Mouse (Mus musculus) spleen, adult 2 months (tissue): ENCODE results near the gene Wnk4. TPM values are rescaled to one million over a fixed set of nuclear protein-coding genes. Genes with fewer than 3 reads are reported as not detected.

Experiments used
- DNase-seq, 2 experiments: peaks; one replicate each; pipeline versions ENCODE4 v3.0.0 to v3.0.0-alpha.2; 2012 to 2021; ENCODE audit warnings: low spot score in 2 of 2, low read depth in 1 of 2
- H3K27ac ChIP-seq: fragments of 200-500 bp; 2 replicates; pipeline ENCODE4 v1.5.1; 2012; ENCODE audit warnings: low read length, inconsistent platforms; ENCODE audit not compliant: insufficient read depth
- H3K27me3 ChIP-seq: fragments of 200-500 bp; 2 replicates; pipeline ENCODE4 v1.6.1; 2012; ENCODE audit warnings: mild to moderate bottlenecking, moderate library complexity, low read length, inconsistent platforms; ENCODE audit not compliant: control insufficient read depth, insufficient read depth
- H3K36me3 ChIP-seq: fragments of 200-500 bp; 2 replicates; pipeline ENCODE4 v1.6.1; 2012; ENCODE audit warnings: mild to moderate bottlenecking, low read length, inconsistent platforms; ENCODE audit not compliant: control insufficient read depth, insufficient read depth
- H3K4me1 ChIP-seq: fragments of 200-500 bp; 2 replicates; pipeline ENCODE4 v1.6.1; 2011; ENCODE audit warnings: inconsistent platforms; ENCODE audit not compliant: control insufficient read depth, insufficient read depth, insufficient read length
- H3K4me3 ChIP-seq: fragments of 200-500 bp; 2 replicates; pipeline ENCODE4 v1.5.1; 2011; ENCODE audit warnings: mild to moderate bottlenecking, inconsistent platforms; ENCODE audit not compliant: insufficient read depth, insufficient read length; ENCODE audit errors: extremely low read depth
- CTCF ChIP-seq: fragments of 200-500 bp; IDR thresholded peaks from 2 replicates; pipeline ENCODE4 v1.5.1; 2011; ENCODE audit warnings: mild to moderate bottlenecking, inconsistent platforms; ENCODE audit not compliant: insufficient read depth, insufficient read length, insufficient replicate concordance; ENCODE audit errors: extremely low read depth
- POLR2A ChIP-seq: fragments of 200-500 bp; IDR thresholded peaks from 2 replicates; pipeline ENCODE4 v1.6.1; 2011; ENCODE audit warnings: low read depth, low read length, inconsistent platforms
- WGBS: fragments of 180-500 bp; shearing (Covaris S2); methylation state at CpG from one replicate; pipeline ENCODE4 v1.1.7; 2018; 5-methylcytosine and 5-hydroxymethylcytosine counted together
- polyA plus RNA-seq: library from polyadenylated mRNA; depleted of rRNA; stranded (reverse); fragments of >200 nt; gene quantifications from 2 replicates; pipeline ENCODE4 v1.2.3, GENCODE M21; 2012

Wnk4 gene
- polyA plus RNA-seq, 1 experiment = 1.9 TPM

GRCm38 (mm10) chr11:101238071-101238647 lies 22.2 kb upstream of the Wnk4 start:
- Histone ChIP-seq H3K4me1 (no peaks in the 10 kb centered on the region), H3K27ac (no peak overlapping the region), H3K36me3 (no peaks in the 10 kb centered on the region), H3K4me3 (no peak overlapping the region), H3K27me3 (no peaks in the 10 kb centered on the region; the same call in 1 of the 2 replicates)
- TF ChIP-seq CTCF (no peak), POLR2A (no peak)
- WGBS = 77% methylated on average over 5 of the region's 5 CpGs
- DNase-seq = no peak

- WGBS = 72% methylated on average over 4 of the region's 4 CpGs
- TF ChIP-seq POLR2A = no peak
- TF ChIP-seq CTCF = no peak
- Histone ChIP-seq H3K27ac (no peak overlapping the region), H3K4me1 (peaks cover 4% of the 10 kb centered on the region; the same call in 1 of the 2 replicates), H3K36me3 (no peaks in the 10 kb centered on the region), H3K4me3 (no peak overlapping the region), H3K27me3 (peaks cover 13% of the 10 kb centered on the region)
- no peak for DNase-seq
These were observed 15.3 kb upstream of the Wnk4 start for GRCm38 (mm10) chr11:101245071-101245470.

DNA sequence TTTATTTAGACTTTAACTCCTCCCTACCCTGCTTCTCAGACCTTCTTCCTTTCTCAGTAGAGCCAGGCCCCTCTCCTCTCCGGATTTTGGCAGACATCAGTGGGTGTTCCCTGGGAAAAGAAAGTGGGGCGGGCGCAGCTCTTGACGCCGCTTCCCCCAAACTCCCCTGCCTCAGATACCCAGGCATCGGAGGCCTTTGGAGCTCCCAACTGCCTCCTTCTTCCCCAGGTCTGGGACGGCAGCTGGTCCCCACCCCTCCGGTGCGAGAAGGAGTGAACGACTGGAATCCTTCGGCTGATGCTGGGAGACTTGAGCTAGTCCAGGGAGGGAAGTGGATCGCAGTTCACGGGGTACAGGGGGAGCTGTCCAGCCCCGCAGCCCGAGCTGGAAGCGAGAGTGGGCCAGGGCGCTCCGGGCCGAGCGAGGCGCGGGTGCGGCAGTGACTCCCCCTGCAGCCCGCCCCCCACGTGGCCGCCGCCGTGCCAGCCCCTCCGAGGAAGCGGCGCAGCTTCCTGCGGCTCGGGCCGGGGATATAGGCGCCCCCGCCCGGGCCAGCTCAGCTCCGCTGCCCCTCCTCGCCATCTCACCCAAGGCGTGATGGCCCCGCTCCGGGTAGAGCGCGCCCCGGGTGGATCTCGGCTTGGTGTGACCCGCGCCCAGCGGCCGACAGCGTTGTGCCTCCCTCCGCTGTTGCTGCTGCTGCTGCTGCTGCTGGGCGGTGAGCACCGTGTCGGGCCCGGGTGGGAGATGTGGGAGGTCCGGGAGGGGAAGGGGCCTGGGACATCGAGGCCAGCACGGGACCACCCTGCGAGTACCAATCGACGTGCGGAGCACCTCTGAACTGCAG lies 14.3 kb upstream of the Wnk4 start, which contains the start of gene Ramp2:
Ramp2 (plus strand) TSS at position 174 of the 847 bp plus-strand sequence.
- H3K27me3 ChIP-seq = peaks cover 13% of the 10 kb centered on the region
- no peak for DNase-seq
- 5% methylated on average over 60 of the region's 63 CpGs for WGBS

DNA sequence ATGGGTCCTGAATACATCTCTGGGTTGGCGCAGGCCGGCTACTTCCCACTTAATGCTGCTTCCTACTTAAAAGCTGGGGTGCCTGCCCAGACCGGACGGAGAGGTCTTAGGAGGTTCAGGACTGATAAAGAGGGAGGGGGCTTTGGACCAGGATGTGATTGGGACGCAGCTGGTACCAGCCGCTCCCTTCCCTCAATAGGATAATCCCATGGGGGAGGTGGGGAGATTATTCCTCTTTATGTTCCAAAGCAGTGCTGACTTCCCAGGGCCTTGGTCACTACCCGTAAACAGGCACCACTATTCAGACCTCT lies 13.7 kb upstream of the Wnk4 start:
- no peak for TF ChIP-seq POLR2A
- no peak for TF ChIP-seq CTCF
- Histone ChIP-seq H3K27me3 (peaks cover 13% of the 10 kb centered on the region), H3K4me3 (peak overlapping the region; percentile 39), H3K4me1 (peaks cover 4% of the 10 kb centered on the region; the same call in 1 of the 2 replicates), H3K36me3 (no peaks in the 10 kb centered on the region), H3K27ac (peak overlapping the region; percentile 20; the same call in 1 of the 2 replicates)
- DNase-seq = no peak
- WGBS = 31% methylated on average over 7 of the region's 7 CpGs

More for the DNA sequence above, 14.3 kb upstream of the Wnk4 start, which contains the start of gene Ramp2:
- peak within 1 kb of the TSS; percentile 20; the same call in 1 of the 2 replicates for H3K27ac ChIP-seq
- no peaks in the 10 kb centered on the region for H3K36me3 ChIP-seq
- H3K4me3 ChIP-seq = peak within 1 kb of the TSS; percentile 39
- H3K4me1 ChIP-seq = peaks cover 4% of the 10 kb centered on the region; the same call in 1 of the 2 replicates
- TF ChIP-seq CTCF (no peak), POLR2A (no peak)

DNA sequence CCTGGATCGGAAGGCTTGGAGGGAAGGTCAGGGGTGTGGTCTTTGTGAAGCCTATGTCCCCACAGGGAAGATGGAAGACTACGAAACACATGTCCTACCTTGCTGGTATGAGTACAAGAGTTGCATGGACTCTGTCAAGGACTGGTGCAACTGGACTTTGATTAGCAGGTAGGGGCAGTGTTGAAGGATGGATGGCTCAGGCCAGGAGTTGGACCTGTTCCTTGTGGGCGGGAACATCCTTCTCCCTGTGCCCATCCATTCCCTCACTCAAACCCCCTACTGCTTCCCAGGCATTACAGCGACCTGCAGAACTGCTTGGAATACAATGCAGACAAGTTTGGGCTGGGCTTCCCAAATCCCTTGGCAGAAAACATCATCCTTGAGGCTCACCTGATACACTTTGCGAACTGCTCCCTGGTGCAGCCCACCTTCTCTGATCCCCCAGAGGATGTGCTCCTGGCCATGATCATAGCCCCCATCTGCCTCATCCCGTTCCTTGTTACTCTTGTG lies 12.8 kb upstream of the Wnk4 start:
- H3K27ac ChIP-seq = 0 out of 2 replicates have a peak overlapping the region, but pooled peaks have one; percentile 4
- 85% methylated on average over 6 of the region's 6 CpGs for WGBS
- TF ChIP-seq POLR2A (no peak), CTCF (no peak)
- H3K27me3 ChIP-seq = peaks cover 13% of the 10 kb centered on the region
- peaks cover 5% of the 10 kb centered on the region; the same call in 1 of the 2 replicates for H3K4me1 ChIP-seq
- H3K36me3 ChIP-seq = no peaks in the 10 kb centered on the region
- no peak for DNase-seq
- H3K4me3 ChIP-seq = no peak overlapping the region; the same call in 1 of the 2 replicates

- Histone ChIP-seq H3K27me3 (peaks cover 13% of the 10 kb centered on the region), H3K27ac (0 out of 2 replicates have a peak overlapping the region, but pooled peaks have one; percentile 4), H3K4me1 (peaks cover 8% of the 10 kb centered on the region; the same call in 1 of the 2 replicates), H3K4me3 (no peak overlapping the region), H3K36me3 (no peaks in the 10 kb centered on the region)
- peak; percentile 41 to 55 for DNase-seq
- peak; percentile 43; the same call in 1 of the 2 replicates for TF ChIP-seq CTCF
- TF ChIP-seq POLR2A = no peak
- 42% methylated on average over 14 of the region's 14 CpGs for WGBS
These were observed 11.9 kb upstream of the Wnk4 start for GRCm38 (mm10) chr11:101248258-101248994.
